Mouse (Mus musculus) myocyte (in vitro differentiated cells): ENCODE data around the gene Atl1.

Experiments
- CEBPB ChIP-seq: IDR thresholded peaks from 2 replicates; pipeline ENCODE4 v1.6.1; 2011; ENCODE audit warnings: mild to moderate bottlenecking, moderate library complexity; ENCODE audit not compliant: poor library complexity, insufficient read depth, severe bottlenecking
- E2F4 ChIP-seq: IDR thresholded peaks from one replicate; pipeline ENCODE4 v1.6.1; 2011; ENCODE audit warnings: mild to moderate bottlenecking, control low read depth, moderate library complexity; ENCODE audit not compliant: insufficient read depth
- MAX ChIP-seq: IDR thresholded peaks from one replicate; pipeline ENCODE4 v1.6.1; 2011; ENCODE audit warnings: low read depth, mild to moderate bottlenecking, control low read depth
- MYOD1 ChIP-seq, 3 experiments: IDR thresholded peaks; one replicate each; pipeline ENCODE4 v1.6.1; 2011; ENCODE audit warnings: control low read depth in 2 of 3, low read depth in 2 of 3, mild to moderate bottlenecking in 2 of 3, moderate library complexity in 1 of 3; ENCODE audit not compliant: insufficient read length in 2 of 3, control insufficient read depth in 1 of 3
- MYOG ChIP-seq, 3 experiments: IDR thresholded peaks; one replicate each; pipeline ENCODE4 v1.6.1; 2011; ENCODE audit warnings: control low read depth in 2 of 3, low read depth in 2 of 3, mild to moderate bottlenecking in 2 of 3; ENCODE audit not compliant: insufficient read length in 2 of 3, control insufficient read depth in 1 of 3, insufficient read depth in 1 of 3
- POLR2A ChIP-seq: IDR thresholded peaks from one replicate; pipeline ENCODE4 v1.6.1; 2011; ENCODE audit warnings: low read depth, mild to moderate bottlenecking, control low read depth, moderate library complexity; ENCODE audit not compliant: insufficient read length
- POLR2AphosphoS2 ChIP-seq: IDR thresholded peaks from one replicate; pipeline ENCODE4 v1.6.1; 2011; ENCODE audit warnings: low read depth, control low read depth; ENCODE audit not compliant: insufficient read length
- REST ChIP-seq: IDR thresholded peaks from one replicate; pipeline ENCODE4 v1.6.1; 2011; ENCODE audit warnings: mild to moderate bottlenecking, control low read depth, moderate library complexity; ENCODE audit not compliant: insufficient read depth, insufficient read length
- SRF ChIP-seq: IDR thresholded peaks from one replicate; pipeline ENCODE4 v1.6.1; 2011; ENCODE audit warnings: low read depth; ENCODE audit not compliant: control insufficient read depth, insufficient read length
- TCF12 ChIP-seq: IDR thresholded peaks from one replicate; pipeline ENCODE4 v1.6.1; 2011; ENCODE audit warnings: mild to moderate bottlenecking, control low read depth; ENCODE audit not compliant: poor library complexity, insufficient read depth, severe bottlenecking
- TCF3 ChIP-seq: IDR thresholded peaks from one replicate; pipeline ENCODE4 v1.6.1; 2011; ENCODE audit warnings: low read depth, control low read depth; ENCODE audit not compliant: insufficient read length
- USF1 ChIP-seq: IDR thresholded peaks from one replicate; pipeline ENCODE4 v1.6.1; 2011; ENCODE audit warnings: low read depth, mild to moderate bottlenecking, control low read depth, moderate library complexity

- TF ChIP-seq POLR2A (no peak), POLR2AphosphoS2 (no peak), MYOD1 (IDR thresholded peaks at IDR 0.05; ENCODE audit: control insufficient read depth in 1 of 3, insufficient read length in 2 of 3, low read depth in 2 of 3) (peak in 1 of 3 experiments; percentile 15), TCF12 (no peak), CEBPB (no peak), USF1 (no peak), E2F4 (no peak), TCF3 (no peak), MAX (no peak), MYOG (IDR thresholded peaks at IDR 0.05; ENCODE audit: control insufficient read depth in 1 of 3, insufficient read depth in 1 of 3, insufficient read length in 2 of 3, low read depth in 2 of 3) (no peak), REST (no peak), SRF (no peak)
These were observed 74.7 kb downstream of the Atl1 start for GRCm38 (mm10) chr12:69967112-69967511.
